Mouse (Mus musculus) cortical plate, adult 2 months (tissue): ENCODE measurements at regions not wholly inside any gene's neighbourhood (a gene's known extent, or its start where the extent isn't known, plus 50 kb on each side); places are given as distances from the start of the nearest gene placed in this dataset.

Experiments used
- H3K27ac ChIP-seq: fragments of 200-500 bp; 2 replicates; pipeline ENCODE4 v1.5.1; 2012; ENCODE audit warnings: low read length, control low read depth, inconsistent platforms; ENCODE audit not compliant: insufficient read depth
- H3K4me1 ChIP-seq: fragments of 200-500 bp; 2 replicates; pipeline ENCODE4 v1.6.1; 2011; ENCODE audit warnings: low read length; ENCODE audit not compliant: control insufficient read depth, insufficient read depth
- H3K4me3 ChIP-seq: fragments of 200-500 bp; 2 replicates; pipeline ENCODE4 v1.5.1; 2011; ENCODE audit warnings: mild to moderate bottlenecking, low read length, control low read depth; ENCODE audit not compliant: insufficient read depth
- CTCF ChIP-seq: fragments of 200-500 bp; IDR thresholded peaks from 2 replicates; pipeline ENCODE4 v1.5.1; 2011; ENCODE audit warnings: mild to moderate bottlenecking, control low read depth, low read length; ENCODE audit not compliant: insufficient read depth; ENCODE audit errors: extremely low read depth
- POLR2A ChIP-seq: fragments of 200-500 bp; IDR thresholded peaks from 2 replicates; pipeline ENCODE4 v1.6.1; 2011; ENCODE audit warnings: mild to moderate bottlenecking, low read length, control low read depth; ENCODE audit not compliant: insufficient read depth; ENCODE audit errors: extremely low read depth

- H3K4me3 ChIP-seq, result no peak overlapping the region
- TF ChIP-seq POLR2A (no peak), CTCF (no peak)
- no peaks in the 10 kb centered on the region for H3K4me1 ChIP-seq
- H3K27ac ChIP-seq, result no peak overlapping the region
Observed at GRCm38 (mm10) chr10:17631817-17632216, 91.2 kb upstream of the Cited2 start.

- H3K4me3 ChIP-seq, result no peak overlapping the region
- H3K27ac ChIP-seq, result no peak overlapping the region
- TF ChIP-seq POLR2A, result no peak
- no peak for TF ChIP-seq CTCF
- no peaks in the 10 kb centered on the region for H3K4me1 ChIP-seq
Observed at GRCm38 (mm10) chr10:17632959-17633674, 89.9 kb upstream of the Cited2 start.

GRCm38 (mm10) chr10:17645363-17645762 is 77.7 kb upstream of the Cited2 start:
- TF ChIP-seq POLR2A (no peak), CTCF (no peak)
- Histone ChIP-seq H3K27ac (no peak overlapping the region), H3K4me3 (no peak overlapping the region)

GRCm38 (mm10) chr10:17646391-17646790 is 76.6 kb upstream of the Cited2 start:
- Histone ChIP-seq H3K27ac (no peak overlapping the region), H3K4me1 (no peaks in the 10 kb centered on the region), H3K4me3 (no peak overlapping the region)
- no peak for TF ChIP-seq CTCF
- no peak for TF ChIP-seq POLR2A

More at GRCm38 (mm10) chr10:17645363-17645762, 77.7 kb upstream of the Cited2 start:
- H3K4me1 ChIP-seq, result no peaks in the 10 kb centered on the region

GRCm38 (mm10) chr10:17648077-17648476 is 74.9 kb upstream of the Cited2 start:
- TF ChIP-seq CTCF (no peak), POLR2A (no peak)
- Histone ChIP-seq H3K4me3 (no peak overlapping the region), H3K27ac (no peak overlapping the region), H3K4me1 (no peaks in the 10 kb centered on the region)

GRCm38 (mm10) chr10:17650997-17651750 is 71.8 kb upstream of the Cited2 start:
- H3K4me3 ChIP-seq, result no peak overlapping the region
- TF ChIP-seq CTCF (no peak), POLR2A (no peak)
- no peaks in the 10 kb centered on the region for H3K4me1 ChIP-seq
- H3K27ac ChIP-seq, result no peak overlapping the region

- no peaks in the 10 kb centered on the region for H3K4me1 ChIP-seq
- H3K4me3 ChIP-seq, result no peak overlapping the region
- no peak overlapping the region for H3K27ac ChIP-seq
- TF ChIP-seq POLR2A (no peak), CTCF (no peak)
Observed at GRCm38 (mm10) chr10:17653325-17653724, 69.7 kb upstream of the Cited2 start.

- no peaks in the 10 kb centered on the region for H3K4me1 ChIP-seq
- TF ChIP-seq POLR2A, result no peak
- TF ChIP-seq CTCF, result no peak
- H3K27ac ChIP-seq, result no peak overlapping the region
- H3K4me3 ChIP-seq, result no peak overlapping the region
Observed at GRCm38 (mm10) chr10:17653785-17654184, 69.2 kb upstream of the Cited2 start.

GRCm38 (mm10) chr10:17654308-17654858 is 68.6 kb upstream of the Cited2 start:
- H3K27ac ChIP-seq, result no peak overlapping the region
- H3K4me1 ChIP-seq, result no peaks in the 10 kb centered on the region
- TF ChIP-seq POLR2A (no peak), CTCF (no peak)
- no peak overlapping the region for H3K4me3 ChIP-seq

- TF ChIP-seq CTCF, result no peak
- TF ChIP-seq POLR2A, result no peak
- no peaks in the 10 kb centered on the region for H3K4me1 ChIP-seq
- H3K4me3 ChIP-seq, result no peak overlapping the region
- H3K27ac ChIP-seq, result no peak overlapping the region
Observed at GRCm38 (mm10) chr10:17655459-17656051, 67.5 kb upstream of the Cited2 start.
